Mouse (Mus musculus) myocyte (in vitro differentiated cells): Measurements from ENCODE around the gene Pnmal1. TPM values are rescaled to one million over a fixed set of nuclear protein-coding genes. Genes with fewer than 3 reads are reported as not detected.

Experiments
- H3K27me3 ChIP-seq: one replicate; pipeline ENCODE4 v1.6.1; 2011; ENCODE audit not compliant: control insufficient read depth, insufficient read depth, insufficient read length
- H3K36me3 ChIP-seq: one replicate; pipeline ENCODE4 v1.6.1; 2011; ENCODE audit not compliant: control insufficient read depth, insufficient read depth
- H3K4me2 ChIP-seq: one replicate; pipeline ENCODE4 v1.6.1; 2011; ENCODE audit warnings: low read depth, control low read depth
- H3K4me3 ChIP-seq: one replicate; pipeline ENCODE4 v1.5.1; 2011; ENCODE audit warnings: mild to moderate bottlenecking, control low read depth, moderate library complexity
- H3K79me2 ChIP-seq: one replicate; pipeline ENCODE4 v1.6.1; 2011; ENCODE audit not compliant: control insufficient read depth, insufficient read depth
- H3ac ChIP-seq: one replicate; pipeline ENCODE4 v1.6.1; 2011; ENCODE audit not compliant: control insufficient read depth, insufficient read length
- CEBPB ChIP-seq: IDR thresholded peaks from 2 replicates; pipeline ENCODE4 v1.6.1; 2011; ENCODE audit warnings: mild to moderate bottlenecking, moderate library complexity; ENCODE audit not compliant: poor library complexity, insufficient read depth, severe bottlenecking
- E2F4 ChIP-seq: IDR thresholded peaks from one replicate; pipeline ENCODE4 v1.6.1; 2011; ENCODE audit warnings: mild to moderate bottlenecking, control low read depth, moderate library complexity; ENCODE audit not compliant: insufficient read depth
- MAX ChIP-seq: IDR thresholded peaks from one replicate; pipeline ENCODE4 v1.6.1; 2011; ENCODE audit warnings: low read depth, mild to moderate bottlenecking, control low read depth
- MYOD1 ChIP-seq, 3 experiments: IDR thresholded peaks; one replicate each; pipeline ENCODE4 v1.6.1; 2011; ENCODE audit warnings: control low read depth in 2 of 3, low read depth in 2 of 3, mild to moderate bottlenecking in 2 of 3, moderate library complexity in 1 of 3; ENCODE audit not compliant: insufficient read length in 2 of 3, control insufficient read depth in 1 of 3
- MYOG ChIP-seq, 3 experiments: IDR thresholded peaks; one replicate each; pipeline ENCODE4 v1.6.1; 2011; ENCODE audit warnings: control low read depth in 2 of 3, low read depth in 2 of 3, mild to moderate bottlenecking in 2 of 3; ENCODE audit not compliant: insufficient read length in 2 of 3, control insufficient read depth in 1 of 3, insufficient read depth in 1 of 3
- POLR2A ChIP-seq: IDR thresholded peaks from one replicate; pipeline ENCODE4 v1.6.1; 2011; ENCODE audit warnings: low read depth, mild to moderate bottlenecking, control low read depth, moderate library complexity; ENCODE audit not compliant: insufficient read length
- POLR2AphosphoS2 ChIP-seq: IDR thresholded peaks from one replicate; pipeline ENCODE4 v1.6.1; 2011; ENCODE audit warnings: low read depth, control low read depth; ENCODE audit not compliant: insufficient read length
- REST ChIP-seq: IDR thresholded peaks from one replicate; pipeline ENCODE4 v1.6.1; 2011; ENCODE audit warnings: mild to moderate bottlenecking, control low read depth, moderate library complexity; ENCODE audit not compliant: insufficient read depth, insufficient read length
- SRF ChIP-seq: IDR thresholded peaks from one replicate; pipeline ENCODE4 v1.6.1; 2011; ENCODE audit warnings: low read depth; ENCODE audit not compliant: control insufficient read depth, insufficient read length
- TCF12 ChIP-seq: IDR thresholded peaks from one replicate; pipeline ENCODE4 v1.6.1; 2011; ENCODE audit warnings: mild to moderate bottlenecking, control low read depth; ENCODE audit not compliant: poor library complexity, insufficient read depth, severe bottlenecking
- TCF3 ChIP-seq: IDR thresholded peaks from one replicate; pipeline ENCODE4 v1.6.1; 2011; ENCODE audit warnings: low read depth, control low read depth; ENCODE audit not compliant: insufficient read length
- USF1 ChIP-seq: IDR thresholded peaks from one replicate; pipeline ENCODE4 v1.6.1; 2011; ENCODE audit warnings: low read depth, mild to moderate bottlenecking, control low read depth, moderate library complexity
- polyA plus RNA-seq: library from polyadenylated mRNA; unstranded; fragments of >200 nt; fragmentation: generic; extraction: Trizol; gene quantifications from one replicate; pipeline ENCODE4 v1.2.1, GENCODE M21; 2012; ENCODE audit warnings: missing spikeins

The Pnmal1 gene
- polyA plus RNA-seq, 1 experiment = 0.05 TPM

GRCm38 (mm10) chr7:16930850-16931249 lies 28.6 kb upstream of the Pnmal1 start:
- Histone ChIP-seq H3K36me3 (no peaks in the 10 kb centered on the region), H3K4me3 (no peak overlapping the region), H3ac (no peak overlapping the region), H3K27me3 (no peaks in the 10 kb centered on the region), H3K79me2 (no peaks in the 10 kb centered on the region), H3K4me2 (no peak overlapping the region)
- no peak for TF ChIP-seq USF1
- TF ChIP-seq SRF = no peak
- no peak for TF ChIP-seq TCF12
- TF ChIP-seq POLR2A = no peak
- no peak for TF ChIP-seq E2F4
- no peak for TF ChIP-seq MAX
- no peak for TF ChIP-seq MYOG (IDR thresholded peaks at IDR 0.05; ENCODE audit: control insufficient read depth in 1 of 3, insufficient read depth in 1 of 3, insufficient read length in 2 of 3, low read depth in 2 of 3)
- no peak for TF ChIP-seq REST
- TF ChIP-seq POLR2AphosphoS2 = no peak
- no peak for TF ChIP-seq MYOD1 (IDR thresholded peaks at IDR 0.05; ENCODE audit: control insufficient read depth in 1 of 3, insufficient read length in 2 of 3, low read depth in 2 of 3)
- TF ChIP-seq TCF3 = no peak
- TF ChIP-seq CEBPB = no peak

- Histone ChIP-seq H3ac (no peak overlapping the region), H3K79me2 (no peaks in the 10 kb centered on the region), H3K4me2 (no peak overlapping the region), H3K36me3 (no peaks in the 10 kb centered on the region), H3K27me3 (no peaks in the 10 kb centered on the region), H3K4me3 (no peak overlapping the region)
- TF ChIP-seq MAX = no peak
- no peak for TF ChIP-seq REST
- TF ChIP-seq SRF = no peak
- TF ChIP-seq POLR2A = no peak
- no peak for TF ChIP-seq MYOD1 (IDR thresholded peaks at IDR 0.05; ENCODE audit: control insufficient read depth in 1 of 3, insufficient read length in 2 of 3, low read depth in 2 of 3)
- no peak for TF ChIP-seq USF1
- TF ChIP-seq POLR2AphosphoS2 = no peak
- no peak for TF ChIP-seq MYOG (IDR thresholded peaks at IDR 0.05; ENCODE audit: control insufficient read depth in 1 of 3, insufficient read depth in 1 of 3, insufficient read length in 2 of 3, low read depth in 2 of 3)
- no peak for TF ChIP-seq TCF12
- TF ChIP-seq TCF3 = no peak
- TF ChIP-seq E2F4 = no peak
- no peak for TF ChIP-seq CEBPB
Measured at GRCm38 (mm10) chr7:16931968-16932627, 27.4 kb upstream of the Pnmal1 start.

GRCm38 (mm10) chr7:16932704-16933577 lies 26.5 kb upstream of the Pnmal1 start:
- H3ac ChIP-seq = no peak overlapping the region
- no peak overlapping the region for H3K4me2 ChIP-seq
- no peaks in the 10 kb centered on the region for H3K27me3 ChIP-seq
- no peak overlapping the region for H3K4me3 ChIP-seq
- no peaks in the 10 kb centered on the region for H3K36me3 ChIP-seq
- no peak for TF ChIP-seq E2F4
- no peak for TF ChIP-seq POLR2AphosphoS2
- no peak for TF ChIP-seq REST
- TF ChIP-seq TCF3 = no peak
- no peak for TF ChIP-seq USF1
- TF ChIP-seq POLR2A = no peak
- TF ChIP-seq SRF = no peak
- TF ChIP-seq MYOG (IDR thresholded peaks at IDR 0.05; ENCODE audit: control insufficient read depth in 1 of 3, insufficient read depth in 1 of 3, insufficient read length in 2 of 3, low read depth in 2 of 3) = no peak
- TF ChIP-seq MAX = no peak
- no peak for TF ChIP-seq CEBPB
- no peak for TF ChIP-seq TCF12
- no peak for TF ChIP-seq MYOD1 (IDR thresholded peaks at IDR 0.05; ENCODE audit: control insufficient read depth in 1 of 3, insufficient read length in 2 of 3, low read depth in 2 of 3)
- H3K79me2 ChIP-seq = no peaks in the 10 kb centered on the region

- Histone ChIP-seq H3K27me3 (no peaks in the 10 kb centered on the region), H3K4me3 (no peak overlapping the region), H3K36me3 (no peaks in the 10 kb centered on the region), H3K4me2 (no peak overlapping the region), H3ac (no peak overlapping the region), H3K79me2 (no peaks in the 10 kb centered on the region)
- TF ChIP-seq SRF (no peak), CEBPB (no peak), TCF3 (no peak), TCF12 (no peak), MAX (no peak), MYOD1 (IDR thresholded peaks at IDR 0.05; ENCODE audit: control insufficient read depth in 1 of 3, insufficient read length in 2 of 3, low read depth in 2 of 3) (no peak), POLR2A (no peak), POLR2AphosphoS2 (no peak), E2F4 (no peak)
Measured at GRCm38 (mm10) chr7:16937312-16937711, 22.2 kb upstream of the Pnmal1 start.
